Mouse (Mus musculus): ENCODE results near the gene Rplp2. TPM values are rescaled to one million over a fixed set of nuclear protein-coding genes. Genes with fewer than 3 reads are reported as not detected.

The Rplp2 gene
- polyA plus RNA-seq, 1 experiment = 2,328 TPM

GRCm38 (mm10) chr7:141492738-141493137 lies 45.6 kb downstream of the Rplp2 start:
- Histone ChIP-seq H3K36me3 (ENCODE audit: control insufficient read depth, insufficient read depth, low read length, poor library complexity, severe bottlenecking) (no peaks in the 10 kb centered on the region), H3K4me1 (ENCODE audit: control insufficient read depth, insufficient read depth, low read length) (no peaks in the 10 kb centered on the region), H3K9ac (ENCODE audit: low read depth, poor library complexity, severe bottlenecking) (no peak overlapping the region), H3K4me3 (ENCODE audit: low read depth, low read length) (no peak overlapping the region), H3K9me3 (replicated peaks; ENCODE audit: control insufficient read depth, insufficient read depth, low read length, poor library complexity, severe bottlenecking) (no peaks in the 10 kb centered on the region), H3K27me3 (ENCODE audit: control insufficient read depth, insufficient read depth, low read length, poor library complexity, severe bottlenecking) (no peaks in the 10 kb centered on the region), H3K27ac (ENCODE audit: insufficient read depth, low read length) (no peak overlapping the region)
- no peak for TF ChIP-seq POLR2A (IDR thresholded peaks at IDR 0.05; ENCODE audit: insufficient read depth, low read length)
- TF ChIP-seq EP300 (IDR thresholded peaks at IDR 0.05; ENCODE audit: insufficient read depth, low read depth, low read length) = no peak
- TF ChIP-seq CTCF (IDR thresholded peaks at IDR 0.05; ENCODE audit: low read depth, low read length) = no peak

GRCm38 (mm10) chr7:141493729-141494128 lies 46.6 kb downstream of the Rplp2 start:
- no peaks in the 10 kb centered on the region for H3K9me3 ChIP-seq (replicated peaks; ENCODE audit: control insufficient read depth, insufficient read depth, low read length, poor library complexity, severe bottlenecking)
- no peaks in the 10 kb centered on the region for H3K27me3 ChIP-seq (ENCODE audit: control insufficient read depth, insufficient read depth, low read length, poor library complexity, severe bottlenecking)
- no peak overlapping the region for H3K27ac ChIP-seq (ENCODE audit: insufficient read depth, low read length)
- no peaks in the 10 kb centered on the region for H3K36me3 ChIP-seq (ENCODE audit: control insufficient read depth, insufficient read depth, low read length, poor library complexity, severe bottlenecking)
- H3K9ac ChIP-seq (ENCODE audit: low read depth, poor library complexity, severe bottlenecking) = no peak overlapping the region
- no peaks in the 10 kb centered on the region for H3K4me1 ChIP-seq (ENCODE audit: control insufficient read depth, insufficient read depth, low read length)
- TF ChIP-seq POLR2A (IDR thresholded peaks at IDR 0.05; ENCODE audit: insufficient read depth, low read length) (no peak), EP300 (IDR thresholded peaks at IDR 0.05; ENCODE audit: insufficient read depth, low read depth, low read length) (no peak), CTCF (IDR thresholded peaks at IDR 0.05; ENCODE audit: low read depth, low read length) (no peak)
- H3K4me3 ChIP-seq (ENCODE audit: low read depth, low read length) = no peak overlapping the region

GRCm38 (mm10) chr7:141495379-141495778 lies 48.2 kb downstream of the Rplp2 start:
- H3K27ac ChIP-seq (ENCODE audit: insufficient read depth, low read length) = no peak overlapping the region
- no peak overlapping the region for H3K4me3 ChIP-seq (ENCODE audit: low read depth, low read length)
- H3K4me1 ChIP-seq (ENCODE audit: control insufficient read depth, insufficient read depth, low read length) = no peaks in the 10 kb centered on the region
- no peaks in the 10 kb centered on the region for H3K36me3 ChIP-seq (ENCODE audit: control insufficient read depth, insufficient read depth, low read length, poor library complexity, severe bottlenecking)
- H3K9ac ChIP-seq (ENCODE audit: low read depth, poor library complexity, severe bottlenecking) = no peak overlapping the region
- no peaks in the 10 kb centered on the region for H3K27me3 ChIP-seq (ENCODE audit: control insufficient read depth, insufficient read depth, low read length, poor library complexity, severe bottlenecking)
- TF ChIP-seq CTCF (IDR thresholded peaks at IDR 0.05; ENCODE audit: low read depth, low read length) (no peak), POLR2A (IDR thresholded peaks at IDR 0.05; ENCODE audit: insufficient read depth, low read length) (no peak), EP300 (IDR thresholded peaks at IDR 0.05; ENCODE audit: insufficient read depth, low read depth, low read length) (no peak)
- H3K9me3 ChIP-seq (replicated peaks; ENCODE audit: control insufficient read depth, insufficient read depth, low read length, poor library complexity, severe bottlenecking) = no peaks in the 10 kb centered on the region

DNA sequence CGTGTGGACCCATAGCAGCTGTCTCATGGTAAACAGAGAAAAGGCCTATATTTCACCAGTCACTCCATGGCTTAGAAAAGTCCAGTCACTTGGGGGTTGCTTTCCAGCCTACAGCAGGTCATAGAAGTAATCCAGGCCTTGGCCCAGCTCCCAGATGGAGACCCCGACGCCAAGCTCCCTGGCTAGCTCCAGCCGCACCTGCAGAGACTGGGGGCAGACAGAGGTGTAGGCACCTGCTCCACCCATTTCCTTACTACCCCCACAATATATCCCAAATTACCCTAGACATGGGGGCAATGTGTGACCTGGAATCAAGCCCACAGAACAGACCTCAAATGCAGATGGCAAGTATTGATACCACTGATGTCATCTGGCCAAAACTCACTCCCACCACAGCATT lies 48.8 kb downstream of the Rplp2 start:
- Histone ChIP-seq H3K4me1 (ENCODE audit: control insufficient read depth, insufficient read depth, low read length) (no peaks in the 10 kb centered on the region), H3K36me3 (ENCODE audit: control insufficient read depth, insufficient read depth, low read length, poor library complexity, severe bottlenecking) (no peaks in the 10 kb centered on the region), H3K9me3 (replicated peaks; ENCODE audit: control insufficient read depth, insufficient read depth, low read length, poor library complexity, severe bottlenecking) (no peaks in the 10 kb centered on the region)

DNA sequence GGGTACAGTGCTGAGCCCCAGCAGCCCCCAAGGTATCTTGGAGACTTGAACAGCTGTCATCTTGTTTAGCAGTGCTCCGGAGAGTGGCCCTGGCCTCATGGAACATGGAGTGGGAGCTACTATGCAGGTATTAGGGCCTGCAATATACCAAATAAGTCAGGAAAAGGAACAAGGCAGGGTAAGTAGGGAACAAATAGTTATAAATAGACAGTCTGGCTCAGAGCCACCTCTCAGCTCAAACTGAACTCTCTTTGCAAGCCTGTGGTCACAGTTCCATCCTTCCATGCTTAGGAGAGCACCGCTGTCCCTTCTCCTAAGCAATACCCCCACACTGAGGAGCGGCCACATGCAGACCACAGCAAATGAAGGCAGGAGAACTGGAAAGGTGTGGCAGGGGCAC lies 50.4 kb downstream of the Rplp2 start:
- Histone ChIP-seq H3K4me1 (ENCODE audit: control insufficient read depth, insufficient read depth, low read length) (no peaks in the 10 kb centered on the region), H3K36me3 (ENCODE audit: control insufficient read depth, insufficient read depth, low read length, poor library complexity, severe bottlenecking) (no peaks in the 10 kb centered on the region), H3K4me3 (ENCODE audit: low read depth, low read length) (no peak overlapping the region), H3K9ac (ENCODE audit: low read depth, poor library complexity, severe bottlenecking) (no peak overlapping the region), H3K27me3 (ENCODE audit: control insufficient read depth, insufficient read depth, low read length, poor library complexity, severe bottlenecking) (no peaks in the 10 kb centered on the region), H3K27ac (ENCODE audit: insufficient read depth, low read length) (no peak overlapping the region), H3K9me3 (replicated peaks; ENCODE audit: control insufficient read depth, insufficient read depth, low read length, poor library complexity, severe bottlenecking) (no peaks in the 10 kb centered on the region)
- TF ChIP-seq CTCF (IDR thresholded peaks at IDR 0.05; ENCODE audit: low read depth, low read length) (no peak), EP300 (IDR thresholded peaks at IDR 0.05; ENCODE audit: insufficient read depth, low read depth, low read length) (no peak), POLR2A (IDR thresholded peaks at IDR 0.05; ENCODE audit: insufficient read depth, low read length) (no peak)

More for the DNA sequence above, 48.8 kb downstream of the Rplp2 start:
- Histone ChIP-seq H3K27ac (ENCODE audit: insufficient read depth, low read length) (no peak overlapping the region), H3K27me3 (ENCODE audit: control insufficient read depth, insufficient read depth, low read length, poor library complexity, severe bottlenecking) (no peaks in the 10 kb centered on the region), H3K4me3 (ENCODE audit: low read depth, low read length) (no peak overlapping the region), H3K9ac (ENCODE audit: low read depth, poor library complexity, severe bottlenecking) (no peak overlapping the region)
- TF ChIP-seq CTCF (IDR thresholded peaks at IDR 0.05; ENCODE audit: low read depth, low read length) = no peak
- TF ChIP-seq EP300 (IDR thresholded peaks at IDR 0.05; ENCODE audit: insufficient read depth, low read depth, low read length) = no peak
- TF ChIP-seq POLR2A (IDR thresholded peaks at IDR 0.05; ENCODE audit: insufficient read depth, low read length) = no peak

Other genes starting within 250 kb of the Rplp2 start
- gene Lmntd2, start 233.3 kb upstream of the Rplp2 start, polyA plus RNA-seq (2011; ENCODE audit: insufficient read depth, insufficient read length, low read depth, missing spikeins) = 5.9 and 6.6 TPM in 2 replicates
- 29.6 and 36.3 TPM in 2 replicates for gene Rassf7, start 231.5 kb upstream of the Rplp2 start, polyA plus RNA-seq (2011; ENCODE audit: insufficient read depth, insufficient read length, low read depth, missing spikeins)
- gene Phrf1, start 218.6 kb upstream of the Rplp2 start, polyA plus RNA-seq (2011; ENCODE audit: insufficient read depth, insufficient read length, low read depth, missing spikeins) = 99.5 and 99.9 TPM in 2 replicates
- 0.57 TPM in 1 of 2 replicates, not detected in the other for gene Irf7, start 180.9 kb upstream of the Rplp2 start, polyA plus RNA-seq (2011; ENCODE audit: insufficient read depth, insufficient read length, low read depth, missing spikeins)
- gene Cdhr5, start 170.6 kb upstream of the Rplp2 start, polyA plus RNA-seq (2011; ENCODE audit: insufficient read depth, insufficient read length, low read depth, missing spikeins) = not detected in 2 replicates
- gene Sct, start 168.2 kb upstream of the Rplp2 start, polyA plus RNA-seq (2011; ENCODE audit: insufficient read depth, insufficient read length, low read depth, missing spikeins) = 7.4 and 8.5 TPM in 2 replicates
- gene Drd4, start 155.4 kb upstream of the Rplp2 start, polyA plus RNA-seq (2011; ENCODE audit: insufficient read depth, insufficient read length, low read depth, missing spikeins) = 0.21 and 0.65 TPM in 2 replicates
- 79.2 and 79.4 TPM in 2 replicates for gene Deaf1, start 119.7 kb upstream of the Rplp2 start, polyA plus RNA-seq (2011; ENCODE audit: insufficient read depth, insufficient read length, low read depth, missing spikeins)
- 7.0 and 8.2 TPM in 2 replicates for gene Tmem80, start 119.6 kb upstream of the Rplp2 start, polyA plus RNA-seq (2011; ENCODE audit: insufficient read depth, insufficient read length, low read depth, missing spikeins)
- gene Eps8l2, start 108.5 kb upstream of the Rplp2 start, polyA plus RNA-seq (2011; ENCODE audit: insufficient read depth, insufficient read length, low read depth, missing spikeins) = 39.8 and 46.0 TPM in 2 replicates
- gene Taldo1, start 55.2 kb upstream of the Rplp2 start, polyA plus RNA-seq (2011; ENCODE audit: insufficient read depth, insufficient read length, low read depth, missing spikeins) = 210 and 226 TPM in 2 replicates
- gene Gatd1, start 33.2 kb upstream of the Rplp2 start, polyA plus RNA-seq (2011; ENCODE audit: insufficient read depth, insufficient read length, low read depth, missing spikeins) = 36.7 and 45.4 TPM in 2 replicates
- gene Cend1, start 17.9 kb upstream of the Rplp2 start, polyA plus RNA-seq (2011; ENCODE audit: insufficient read depth, insufficient read length, low read depth, missing spikeins) = 1.3 and 2.2 TPM in 2 replicates
- gene Slc25a22, start 9.5 kb upstream of the Rplp2 start, polyA plus RNA-seq (2011; ENCODE audit: insufficient read depth, insufficient read length, low read depth, missing spikeins) = 16.3 and 19.9 TPM in 2 replicates
- gene Pidd1, start 3.3 kb upstream of the Rplp2 start, polyA plus RNA-seq (2011; ENCODE audit: insufficient read depth, insufficient read length, low read depth, missing spikeins) = 22.1 and 27.6 TPM in 2 replicates
- gene Pnpla2, start 7.8 kb downstream of the Rplp2 start, polyA plus RNA-seq (2011; ENCODE audit: insufficient read depth, insufficient read length, low read depth, missing spikeins) = 33.3 and 43.5 TPM in 2 replicates
- 13.5 and 14.0 TPM in 2 replicates for gene Cracr2b, start 13.7 kb downstream of the Rplp2 start, polyA plus RNA-seq (2011; ENCODE audit: insufficient read depth, insufficient read length, low read depth, missing spikeins)
- gene Cd151, start 20.0 kb downstream of the Rplp2 start, polyA plus RNA-seq (2011; ENCODE audit: insufficient read depth, insufficient read length, low read depth, missing spikeins) = 99.0 and 107 TPM in 2 replicates
- 12.1 and 15.3 TPM in 2 replicates for gene Polr2l, start 27.8 kb downstream of the Rplp2 start, polyA plus RNA-seq (2011; ENCODE audit: insufficient read depth, insufficient read length, low read depth, missing spikeins)
- gene Tspan4, start 27.9 kb downstream of the Rplp2 start, polyA plus RNA-seq (2011; ENCODE audit: insufficient read depth, insufficient read length, low read depth, missing spikeins) = 37.4 and 39.9 TPM in 2 replicates
- gene Chid1, start 92.5 kb downstream of the Rplp2 start, polyA plus RNA-seq (2011; ENCODE audit: insufficient read depth, insufficient read length, low read depth, missing spikeins) = 14.9 and 16.7 TPM in 2 replicates
- gene Ap2a2, start 114.8 kb downstream of the Rplp2 start, polyA plus RNA-seq (2011; ENCODE audit: insufficient read depth, insufficient read length, low read depth, missing spikeins) = 102 and 108 TPM in 2 replicates
- gene Muc6, start 207.9 kb downstream of the Rplp2 start, polyA plus RNA-seq (2011; ENCODE audit: insufficient read depth, insufficient read length, low read depth, missing spikeins) = not detected in 2 replicates
- 2.3 TPM in 2 replicates for gene Muc2, start 243.0 kb downstream of the Rplp2 start, polyA plus RNA-seq (2011; ENCODE audit: insufficient read depth, insufficient read length, low read depth, missing spikeins)